Mouse (Mus musculus) myocyte (in vitro differentiated cells): ENCODE data around the gene Mlana.

Source experiments
- CEBPB ChIP-seq: IDR thresholded peaks from 2 replicates; pipeline ENCODE4 v1.6.1; 2011; ENCODE audit warnings: mild to moderate bottlenecking, moderate library complexity; ENCODE audit not compliant: poor library complexity, insufficient read depth, severe bottlenecking
- E2F4 ChIP-seq: IDR thresholded peaks from one replicate; pipeline ENCODE4 v1.6.1; 2011; ENCODE audit warnings: mild to moderate bottlenecking, control low read depth, moderate library complexity; ENCODE audit not compliant: insufficient read depth
- MAX ChIP-seq: IDR thresholded peaks from one replicate; pipeline ENCODE4 v1.6.1; 2011; ENCODE audit warnings: low read depth, mild to moderate bottlenecking, control low read depth
- MYOD1 ChIP-seq, 3 experiments: IDR thresholded peaks; one replicate each; pipeline ENCODE4 v1.6.1; 2011; ENCODE audit warnings: control low read depth in 2 of 3, low read depth in 2 of 3, mild to moderate bottlenecking in 2 of 3, moderate library complexity in 1 of 3; ENCODE audit not compliant: insufficient read length in 2 of 3, control insufficient read depth in 1 of 3
- POLR2A ChIP-seq: IDR thresholded peaks from one replicate; pipeline ENCODE4 v1.6.1; 2011; ENCODE audit warnings: low read depth, mild to moderate bottlenecking, control low read depth, moderate library complexity; ENCODE audit not compliant: insufficient read length
- POLR2AphosphoS2 ChIP-seq: IDR thresholded peaks from one replicate; pipeline ENCODE4 v1.6.1; 2011; ENCODE audit warnings: low read depth, control low read depth; ENCODE audit not compliant: insufficient read length
- TCF12 ChIP-seq: IDR thresholded peaks from one replicate; pipeline ENCODE4 v1.6.1; 2011; ENCODE audit warnings: mild to moderate bottlenecking, control low read depth; ENCODE audit not compliant: poor library complexity, insufficient read depth, severe bottlenecking
- USF1 ChIP-seq: IDR thresholded peaks from one replicate; pipeline ENCODE4 v1.6.1; 2011; ENCODE audit warnings: low read depth, mild to moderate bottlenecking, control low read depth, moderate library complexity

GRCm38 (mm10) chr19:29753939-29754338, 56.3 kb downstream of the Mlana start:
- TF ChIP-seq MAX (no peak), POLR2A (no peak), MYOD1 (IDR thresholded peaks at IDR 0.05; ENCODE audit: control insufficient read depth in 1 of 3, insufficient read length in 2 of 3, low read depth in 2 of 3) (no peak), POLR2AphosphoS2 (no peak), USF1 (no peak), TCF12 (no peak), E2F4 (no peak), CEBPB (no peak)
